Mouse (Mus musculus) right cerebral cortex, postnatal 4 days (tissue): ENCODE measurements around the gene Ogfod3.

Experiments used
- DNase-seq: peaks from one replicate; pipeline ENCODE4 v3.0.0-alpha.2; 2022

Ogfod3 gene

DNA sequence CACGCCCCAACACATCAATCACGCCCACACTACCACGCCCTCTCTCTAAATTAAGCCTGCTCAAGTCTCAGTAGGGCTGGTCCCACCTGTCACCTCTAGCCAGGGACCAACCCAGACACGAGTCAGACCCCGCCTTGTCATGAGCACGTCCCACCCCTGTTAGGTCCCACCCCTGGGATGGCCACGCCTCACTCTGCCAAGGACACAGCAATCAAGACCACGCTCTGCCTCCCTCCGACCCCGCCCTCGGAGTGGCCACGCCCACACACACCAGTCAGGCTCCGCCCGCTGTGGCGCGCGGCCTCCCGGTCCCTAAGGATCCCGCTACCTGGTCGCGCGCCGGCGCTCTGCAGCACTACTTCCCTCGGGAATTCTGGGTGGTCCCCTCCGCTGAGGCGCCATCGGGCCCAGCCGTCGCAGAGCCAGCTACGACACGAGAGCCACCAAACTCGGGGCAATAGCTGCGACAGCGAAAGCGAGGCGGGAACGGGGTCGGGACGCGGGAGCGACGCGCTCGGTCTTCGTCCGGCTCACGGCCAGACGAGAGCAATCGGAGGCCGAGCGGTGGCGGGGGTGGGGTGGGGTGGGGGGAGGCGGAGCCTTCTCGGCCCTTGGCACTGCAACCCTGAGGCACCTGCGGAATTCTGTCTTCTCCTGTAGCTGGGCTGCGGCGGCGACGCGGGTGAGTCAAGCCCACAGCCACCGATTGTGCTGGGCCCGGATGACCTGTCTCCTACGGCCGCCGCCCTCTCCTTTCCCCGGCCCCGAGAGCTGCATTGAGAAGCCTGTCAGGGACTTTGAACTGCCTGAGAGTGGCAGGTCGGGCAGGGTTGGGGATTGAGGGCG lies at the start of gene Ogfod3, which contains the start of gene Hexdc:
TSS of gene Ogfod3 (minus strand) at position 551 of the 846 bp plus-strand sequence.
TSS of gene Hexdc (plus strand) at position 273 of the 846 bp plus-strand sequence.
- peak; percentile 92 for DNase-seq

DNA sequence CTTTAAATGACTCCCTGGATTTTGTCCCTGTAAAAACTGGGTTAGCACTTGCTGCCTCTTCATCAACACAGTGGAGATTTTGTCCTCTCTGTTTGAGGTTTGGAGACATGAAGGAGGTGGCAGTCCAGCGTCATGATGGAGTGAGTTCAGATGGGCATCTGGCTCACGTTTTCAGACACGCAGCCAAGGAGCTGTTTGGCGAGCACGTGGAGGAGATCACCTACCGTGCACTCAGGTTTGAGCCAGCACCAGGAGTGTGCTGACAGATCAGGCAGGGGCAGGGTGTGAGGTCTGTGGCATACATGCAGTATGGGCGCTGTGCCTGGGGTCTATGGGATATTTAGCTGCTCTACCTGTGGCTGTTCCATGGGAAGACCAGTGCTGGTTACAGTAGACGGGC lies 45.7 kb upstream of the Ogfod3 start:
- no peak for DNase-seq

DNA sequence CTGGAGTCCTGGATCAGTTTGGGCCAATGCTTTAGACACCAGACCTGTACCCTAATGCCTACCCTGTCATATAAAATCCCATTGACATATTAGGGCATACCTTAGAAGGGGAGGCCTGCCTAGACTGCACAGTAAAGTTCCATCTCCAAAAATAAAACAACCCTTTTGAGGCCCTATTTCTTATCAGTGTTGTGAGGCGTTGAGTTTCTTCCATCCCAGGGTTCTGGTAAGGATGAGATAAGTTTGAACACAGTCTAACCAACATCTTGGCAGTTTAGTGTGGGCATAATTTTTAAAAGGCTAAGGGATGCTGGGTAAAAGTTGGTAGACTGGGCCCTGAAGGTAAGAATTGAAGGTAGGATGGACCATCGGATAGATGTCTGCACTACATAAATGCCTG lies 35.2 kb upstream of the Ogfod3 start:
- DNase-seq = no peak

DNA sequence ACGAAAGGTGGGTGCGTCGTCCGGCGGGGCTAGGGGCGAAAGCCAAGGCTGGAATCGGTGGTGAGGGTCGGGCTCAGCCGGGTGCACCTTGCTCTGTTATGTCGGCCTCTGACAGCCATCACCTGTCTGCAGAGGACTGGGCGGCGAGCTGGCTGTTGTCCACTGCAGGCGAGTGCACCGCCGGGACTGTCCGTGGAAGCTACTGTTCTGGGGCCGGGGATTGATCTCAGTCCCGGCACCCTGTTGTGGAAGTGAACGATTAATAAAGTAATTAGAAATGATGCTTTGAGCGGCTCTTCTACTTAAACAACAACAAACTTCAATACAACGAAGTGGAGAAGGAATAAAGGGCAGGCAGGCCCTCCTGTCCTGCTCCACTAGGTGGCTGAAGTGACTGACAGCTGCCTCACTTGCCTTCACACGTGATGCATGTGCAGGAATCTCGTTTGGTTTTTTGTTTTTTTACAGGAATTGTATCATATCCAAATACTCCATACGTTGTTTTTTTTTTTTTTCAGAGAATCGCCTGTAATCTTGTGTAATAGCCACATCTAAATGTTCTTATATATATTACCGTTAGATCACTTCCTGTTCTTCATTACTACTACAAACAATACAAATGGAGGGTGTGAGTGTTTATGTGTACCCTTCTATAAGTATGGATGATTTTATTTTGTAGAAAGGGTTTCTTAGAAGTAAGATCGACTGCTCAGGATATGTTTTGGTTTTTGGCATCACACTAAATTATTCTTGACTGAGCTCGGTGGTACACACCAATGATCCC lies 33.0 kb upstream of the Ogfod3 start:
- DNase-seq = peak; percentile 32

DNA sequence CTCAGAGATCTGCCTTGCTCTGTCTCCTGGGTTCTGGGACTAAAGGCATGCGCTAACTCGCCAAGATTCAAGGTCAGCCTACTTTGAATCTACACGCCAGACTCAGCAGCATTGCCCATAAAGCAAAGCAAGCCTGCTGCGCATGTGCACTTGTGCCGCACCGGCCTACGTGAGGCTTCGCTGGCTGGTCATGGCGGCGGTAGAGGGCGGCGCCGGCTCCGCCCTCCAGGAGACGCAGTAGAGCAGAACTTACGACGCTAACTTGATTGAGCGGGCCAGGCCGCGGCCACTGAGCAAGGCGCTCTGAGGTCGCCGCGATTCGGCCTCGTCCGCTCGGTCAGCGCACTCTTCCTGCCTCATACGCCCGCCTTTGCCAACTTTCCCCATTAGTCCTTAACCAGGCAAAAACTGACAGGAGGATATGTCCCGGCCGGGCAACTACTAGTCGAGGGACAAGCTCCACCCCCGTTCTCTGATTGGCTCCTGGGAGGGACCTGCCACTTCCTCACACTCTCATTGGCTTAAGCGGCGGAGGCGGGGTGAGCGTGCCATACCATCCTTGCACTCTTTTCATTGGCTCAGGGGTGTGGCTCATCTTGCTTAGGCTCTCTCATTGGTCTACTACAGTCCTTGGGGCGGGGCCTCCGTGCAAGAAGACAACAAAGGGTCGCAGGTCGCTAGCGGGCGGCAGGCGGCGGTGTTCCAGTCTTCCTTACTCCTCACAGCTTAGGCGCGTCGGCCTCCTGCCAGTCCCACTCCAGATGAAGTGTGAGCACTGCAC lies 32.2 kb upstream of the Ogfod3 start, which contains the start of gene Narf:
TSS of gene Narf (plus strand) at position 690 of the 781 bp plus-strand sequence.
- peak; percentile 93 for DNase-seq

DNA sequence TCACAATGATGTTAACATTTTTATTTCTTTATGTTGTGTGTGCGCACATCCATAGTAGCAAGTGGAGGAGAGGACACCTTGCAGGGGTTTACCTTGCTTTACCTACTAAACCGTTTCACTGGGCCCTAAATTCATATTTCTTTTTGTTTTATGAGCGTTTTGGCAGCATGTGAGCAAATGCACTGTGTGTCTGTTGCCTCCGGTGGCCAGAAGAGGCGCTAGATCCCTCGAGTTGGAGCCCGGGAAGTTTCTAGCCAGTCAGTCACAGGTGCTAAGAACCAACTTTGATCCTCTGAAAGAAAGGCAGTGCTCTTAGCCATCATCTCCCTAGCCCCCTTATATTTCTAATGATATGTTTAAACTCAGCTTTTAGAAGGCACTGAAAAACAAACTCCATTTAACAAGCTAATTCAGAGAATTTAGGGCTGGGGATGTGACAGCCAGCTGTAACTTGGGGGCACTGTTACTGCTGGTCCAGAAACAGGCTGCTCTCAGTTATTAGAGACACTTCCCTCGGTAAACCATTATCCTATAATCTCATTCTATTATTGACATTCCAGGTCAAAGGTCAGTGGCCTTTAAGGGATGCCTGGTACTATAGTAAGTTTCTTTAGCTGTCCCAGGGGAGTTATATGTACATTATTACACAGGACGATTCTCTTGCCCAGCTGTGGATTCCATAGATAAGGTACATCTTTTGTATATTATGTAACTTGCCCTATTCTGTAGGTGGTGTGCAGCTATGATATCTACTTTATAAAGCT lies 31.1 kb upstream of the Ogfod3 start:
- DNase-seq = peak; percentile 44

DNA sequence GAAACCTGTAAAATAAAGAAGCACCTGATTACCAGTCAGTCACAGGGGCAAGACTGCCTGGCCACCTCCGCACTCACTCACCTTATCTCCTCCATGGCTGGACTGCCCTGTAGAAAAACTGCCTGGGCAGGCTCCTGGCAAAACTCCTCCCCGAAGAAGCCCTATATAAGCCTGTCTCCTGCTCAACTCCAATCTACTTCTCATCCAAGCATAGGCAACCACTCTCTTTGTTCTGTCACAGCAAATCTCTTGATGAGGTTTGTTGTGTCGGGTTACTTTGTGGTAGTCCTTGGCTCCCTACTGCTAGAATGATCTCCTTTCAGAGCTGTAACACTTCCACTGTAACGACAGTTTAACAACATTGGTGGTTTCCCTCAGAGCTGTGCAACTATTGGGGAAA lies 28.2 kb upstream of the Ogfod3 start:
- no peak for DNase-seq

DNA sequence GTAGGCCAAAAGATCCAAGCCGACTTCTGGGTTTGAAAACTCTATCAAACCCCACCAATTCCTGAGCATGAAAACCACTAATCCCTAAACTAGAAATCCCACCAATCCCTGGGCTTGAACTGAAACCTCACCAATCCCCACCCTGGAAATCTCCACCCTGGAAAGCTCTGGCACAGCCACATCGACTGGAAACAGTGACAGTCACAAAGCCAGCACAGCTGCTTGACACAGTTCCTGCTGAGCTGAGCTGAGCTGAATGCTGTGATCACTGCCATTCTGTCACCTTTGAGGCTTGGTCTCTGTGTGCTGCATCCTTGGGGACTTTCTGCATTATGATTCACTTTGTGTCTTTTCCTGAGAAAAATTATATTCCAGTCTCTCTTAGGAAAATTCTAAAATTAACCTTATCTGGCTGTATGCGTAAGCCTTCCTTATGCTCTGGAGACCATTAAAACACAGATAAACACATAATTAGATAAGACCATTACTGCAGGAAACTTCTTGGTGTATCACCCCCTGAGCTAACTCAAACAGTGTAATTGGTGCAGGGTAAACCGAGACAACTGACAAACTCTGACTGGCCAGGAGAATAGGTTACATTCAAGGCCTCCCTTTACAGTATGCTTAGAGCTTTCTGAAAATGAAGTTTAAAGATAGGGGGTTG lies 27.2 kb upstream of the Ogfod3 start:
- no peak for DNase-seq

DNA sequence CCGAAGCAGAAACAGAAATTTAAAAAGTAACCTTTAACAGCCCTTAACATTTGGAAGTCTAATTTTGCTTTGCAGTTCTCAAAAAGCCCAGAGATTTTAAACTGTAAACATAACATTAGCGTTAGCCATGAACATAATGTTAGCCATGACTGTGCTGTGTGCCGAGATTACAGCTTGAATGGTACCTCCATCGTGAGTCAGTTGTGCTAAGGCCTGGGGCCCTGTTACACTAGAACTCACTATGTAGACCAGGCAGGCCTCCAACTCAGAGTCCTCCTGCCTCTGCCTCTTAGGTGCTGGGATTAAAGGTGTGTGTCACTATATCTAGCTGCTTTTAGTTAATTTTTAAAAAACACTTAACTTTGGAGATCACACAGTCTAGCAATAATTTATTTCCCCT lies 26.7 kb upstream of the Ogfod3 start:
- DNase-seq = no peak

DNA sequence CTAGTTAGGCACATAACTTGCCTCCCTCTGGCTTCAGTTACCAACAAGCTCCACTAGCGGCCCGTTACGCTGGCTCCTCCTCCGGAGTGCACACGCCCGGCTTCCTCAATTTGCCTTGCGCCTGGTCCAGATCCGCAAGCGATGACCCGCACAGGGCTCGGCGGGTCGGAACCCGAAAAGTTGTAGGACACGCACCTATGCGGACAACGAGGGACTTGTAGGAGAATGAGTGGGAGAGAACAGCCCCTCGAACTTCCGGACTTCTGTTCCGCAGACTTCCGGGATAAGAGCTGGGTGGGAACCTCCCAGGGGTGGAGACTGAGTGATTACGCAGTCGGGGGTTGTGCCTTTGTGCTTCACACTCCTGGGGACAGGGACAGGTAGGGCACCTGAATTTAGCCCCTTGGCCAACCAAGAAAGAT lies 24.5 kb upstream of the Ogfod3 start, which contains the start of gene Cybc1:
TSS of gene Cybc1 (minus strand) at position 305 of the 422 bp plus-strand sequence.
- DNase-seq = peak; percentile 55

DNA sequence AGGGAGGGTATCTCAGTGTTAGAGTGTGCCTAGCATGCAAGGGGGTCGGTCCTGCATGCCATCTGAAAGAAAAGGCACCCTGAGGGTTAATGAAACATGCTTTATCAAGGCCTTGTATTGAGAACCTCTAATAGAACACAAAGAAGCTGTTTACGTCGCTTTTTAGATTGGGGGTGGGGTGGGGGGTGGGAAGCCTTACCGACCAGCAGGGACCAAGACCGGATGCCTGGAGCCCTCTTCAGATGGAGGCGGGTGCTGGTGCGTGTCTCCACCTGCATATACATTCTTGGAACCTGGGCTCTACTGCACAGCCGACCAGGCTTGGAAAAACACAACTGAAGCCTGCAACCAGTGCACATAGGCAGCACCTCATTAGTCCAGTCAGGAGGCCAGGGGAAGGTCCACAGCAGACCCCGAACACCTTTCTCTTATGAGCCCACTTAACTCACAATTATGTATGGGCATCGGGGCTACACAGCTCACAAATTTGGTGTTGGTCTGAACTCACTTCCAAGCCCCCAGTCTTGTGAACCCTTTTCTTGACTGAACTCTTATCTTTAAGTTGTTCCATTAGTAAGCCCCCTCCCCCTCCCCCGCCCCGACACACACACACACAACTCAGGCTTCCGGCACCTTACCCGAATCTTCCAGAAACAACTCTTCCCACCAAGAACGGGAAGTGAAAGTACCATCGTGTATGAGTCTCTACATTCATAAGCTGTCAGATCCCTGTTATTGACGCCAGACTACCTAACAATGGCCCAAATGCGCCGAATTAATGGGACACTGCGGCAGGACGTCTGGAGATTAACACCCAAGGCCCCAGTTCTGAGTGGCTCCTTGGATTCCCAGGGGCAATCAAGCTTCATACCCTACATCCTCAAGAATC lies 23.9 kb upstream of the Ogfod3 start:
- no peak for DNase-seq

DNA sequence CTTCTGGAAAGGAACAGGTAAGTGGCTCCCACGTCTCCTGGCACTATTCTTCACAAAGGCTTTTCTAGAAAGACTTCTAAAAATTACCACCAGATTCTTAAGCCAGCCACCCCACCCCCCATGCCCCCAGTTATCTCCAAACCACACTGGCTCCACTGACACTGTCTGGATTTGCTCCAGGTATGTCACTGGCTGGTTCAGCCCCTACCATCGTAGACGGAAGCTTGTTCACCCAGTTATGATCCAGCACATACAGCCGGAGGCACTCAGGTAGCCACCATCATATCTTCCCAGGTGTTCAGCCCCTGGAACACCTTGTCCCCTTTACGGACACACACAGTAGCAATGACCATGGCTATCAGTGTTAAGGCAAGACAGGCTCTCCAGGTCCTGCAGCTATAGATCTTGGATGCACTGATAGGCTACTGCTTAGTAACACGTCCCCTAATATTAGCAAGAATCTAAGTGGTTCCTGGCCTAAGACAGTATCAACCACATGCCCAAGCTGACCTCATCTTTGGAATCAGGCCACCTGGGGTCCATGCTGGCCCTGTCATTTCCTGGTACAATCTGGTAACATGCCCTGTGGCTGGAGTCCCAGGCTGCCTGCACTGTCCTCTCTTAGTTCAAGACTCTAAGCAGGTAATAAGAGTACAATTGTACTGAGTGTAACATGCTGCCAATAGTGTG lies 17.0 kb upstream of the Ogfod3 start:
- DNase-seq = no peak

DNA sequence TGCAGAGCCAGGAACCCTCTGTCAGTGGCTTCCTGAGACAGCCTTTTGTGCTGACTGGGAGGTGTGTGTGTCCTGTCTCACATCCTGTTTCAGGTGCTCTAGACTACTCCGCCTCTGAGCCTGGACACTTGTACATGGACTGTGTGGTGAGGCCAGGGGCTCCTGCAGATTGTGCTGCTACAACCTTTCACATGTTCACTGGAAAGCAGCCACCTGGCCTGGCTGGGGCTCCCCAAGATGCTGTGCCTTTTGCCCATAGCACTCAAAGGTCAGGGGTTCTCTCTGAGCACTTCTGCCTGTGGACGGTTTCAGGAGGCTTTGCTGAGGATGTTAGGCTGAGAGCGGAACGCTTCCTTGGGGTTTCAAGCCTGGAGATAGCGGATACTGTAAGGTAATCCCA lies 16.3 kb upstream of the Ogfod3 start:
- DNase-seq = no peak

DNA sequence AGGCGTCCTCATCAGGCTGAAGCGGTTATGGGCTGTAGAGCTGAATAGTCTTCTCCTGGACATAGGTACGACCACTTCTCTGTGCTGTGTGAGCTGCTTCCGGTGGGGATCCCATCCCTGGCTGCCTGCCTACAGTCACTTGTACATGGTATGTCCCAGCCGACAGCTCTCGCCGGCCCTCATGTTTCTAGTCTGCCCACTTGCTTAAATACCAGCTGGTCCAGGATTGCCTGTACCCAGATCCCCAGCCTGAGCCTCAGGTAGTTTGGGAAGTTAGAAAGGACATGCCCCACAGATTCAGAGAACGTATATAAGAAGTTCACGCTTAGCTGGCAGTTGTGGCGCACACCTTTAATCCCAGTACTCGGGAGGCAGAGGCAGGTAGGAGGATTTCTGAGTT lies 15.3 kb upstream of the Ogfod3 start:
- no peak for DNase-seq

DNA sequence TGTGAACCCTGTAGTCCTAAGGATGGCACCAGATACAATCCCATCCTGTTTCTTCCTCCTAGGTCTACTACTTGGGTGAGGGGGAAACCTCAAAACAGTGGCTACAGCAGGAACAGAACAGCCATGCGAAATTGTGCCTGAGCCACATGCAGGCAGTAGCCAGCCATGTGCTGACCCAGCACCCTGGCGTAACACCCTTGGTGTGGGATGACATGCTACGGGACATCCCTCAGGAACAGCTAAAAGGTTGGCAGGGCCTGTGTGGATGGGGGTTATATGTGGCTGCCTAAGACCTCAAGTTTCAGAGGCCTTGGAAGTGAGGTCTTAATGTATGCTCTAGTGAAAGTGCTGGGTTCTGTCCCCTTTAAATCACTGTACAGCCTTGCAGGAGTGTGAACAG lies 12.3 kb upstream of the Ogfod3 start:
- no peak for DNase-seq

DNA sequence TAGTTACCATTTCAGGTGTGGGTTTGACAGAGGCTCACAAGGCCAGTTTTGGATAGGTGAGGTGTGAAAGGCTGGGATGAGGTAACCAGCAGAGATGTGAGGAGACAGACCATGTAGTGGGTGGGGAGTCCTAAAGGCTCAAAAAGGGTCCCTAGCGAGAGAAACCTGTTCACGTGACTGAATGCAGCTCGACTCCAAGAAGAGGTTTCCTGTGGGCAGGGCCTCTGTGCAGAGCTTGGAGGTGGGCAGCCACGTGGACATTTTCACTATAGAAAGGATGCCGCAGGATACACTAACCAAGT lies 701 bp downstream of the Ogfod3 start:
- DNase-seq = no peak

DNA sequence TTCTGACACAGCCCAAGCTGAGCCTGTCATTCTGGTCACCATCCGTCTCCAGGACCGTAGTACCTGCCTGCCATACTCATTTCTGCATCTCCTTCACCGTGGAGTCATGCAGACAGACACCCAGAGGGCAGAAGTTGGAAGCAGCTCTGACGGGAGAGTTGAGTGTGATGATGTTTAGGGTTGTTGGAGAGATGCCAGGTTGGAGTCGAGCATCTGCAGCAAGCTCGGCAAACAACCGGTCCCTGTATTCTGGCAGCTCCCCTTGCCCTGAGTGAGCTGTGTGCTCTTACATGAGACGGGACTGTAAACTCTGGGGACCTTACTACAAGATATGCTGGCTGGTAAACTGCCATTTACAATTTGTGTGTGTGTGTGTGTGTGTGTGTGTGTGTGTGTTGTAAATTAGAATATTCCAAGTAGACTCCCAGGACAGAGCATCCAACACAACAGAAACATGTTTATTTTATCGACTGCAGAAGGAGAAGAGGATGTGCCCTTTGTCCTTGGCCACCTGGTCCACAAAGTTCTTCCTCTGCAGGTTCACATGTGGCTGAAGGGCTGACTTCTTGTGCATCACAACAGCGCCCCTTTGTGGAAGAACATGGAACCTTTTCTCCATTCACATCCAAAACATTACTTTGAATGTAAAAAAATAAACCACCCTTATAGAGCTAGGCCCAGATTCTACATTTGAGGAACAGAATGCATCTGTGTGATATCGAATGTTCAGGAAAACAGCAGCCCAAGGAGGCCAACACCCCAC lies 2.9 kb downstream of the Ogfod3 start:
- peak; percentile 37 for DNase-seq

DNA sequence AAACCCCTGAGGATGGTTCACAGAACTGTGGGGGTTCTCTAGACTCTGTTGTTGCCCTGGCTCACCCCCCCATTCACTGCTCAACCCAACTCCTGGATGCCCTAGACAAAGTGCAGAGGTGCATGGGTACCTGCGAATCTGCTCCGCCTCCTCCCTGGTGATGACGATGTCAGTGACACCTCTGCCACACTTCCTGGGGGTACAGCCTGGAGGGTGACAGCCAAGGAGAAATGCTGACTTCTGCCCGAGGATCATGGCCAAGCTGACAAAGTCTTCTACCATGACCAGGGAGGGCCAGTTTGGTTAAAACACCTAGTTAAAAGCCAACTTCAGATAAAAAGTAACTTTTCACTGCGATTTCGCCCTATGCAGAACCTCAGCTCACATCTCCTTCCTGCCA lies 3.7 kb downstream of the Ogfod3 start:
- DNase-seq = no peak

DNA sequence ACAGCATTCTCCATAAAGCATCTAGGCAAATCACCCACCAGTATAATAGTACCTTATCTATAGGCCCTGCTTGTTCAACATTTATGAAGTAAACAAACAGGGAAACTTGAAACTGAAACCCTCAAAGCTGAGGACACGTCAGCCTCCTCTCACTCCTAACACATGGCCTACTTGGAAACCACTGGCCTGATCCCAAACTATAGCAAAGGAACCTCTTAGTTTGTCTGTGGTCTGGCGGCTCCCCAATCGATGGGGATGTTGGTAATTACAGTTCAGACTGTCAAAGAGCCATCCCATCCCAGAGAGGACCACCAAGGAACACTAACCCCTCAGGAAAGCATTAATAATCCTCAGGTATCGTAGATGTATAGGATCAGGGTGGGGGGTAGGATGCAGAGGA lies 4.7 kb downstream of the Ogfod3 start:
- no peak for DNase-seq
